ENCODE assay signal across 9 mouse cellular contexts in the genomic region with DNA sequence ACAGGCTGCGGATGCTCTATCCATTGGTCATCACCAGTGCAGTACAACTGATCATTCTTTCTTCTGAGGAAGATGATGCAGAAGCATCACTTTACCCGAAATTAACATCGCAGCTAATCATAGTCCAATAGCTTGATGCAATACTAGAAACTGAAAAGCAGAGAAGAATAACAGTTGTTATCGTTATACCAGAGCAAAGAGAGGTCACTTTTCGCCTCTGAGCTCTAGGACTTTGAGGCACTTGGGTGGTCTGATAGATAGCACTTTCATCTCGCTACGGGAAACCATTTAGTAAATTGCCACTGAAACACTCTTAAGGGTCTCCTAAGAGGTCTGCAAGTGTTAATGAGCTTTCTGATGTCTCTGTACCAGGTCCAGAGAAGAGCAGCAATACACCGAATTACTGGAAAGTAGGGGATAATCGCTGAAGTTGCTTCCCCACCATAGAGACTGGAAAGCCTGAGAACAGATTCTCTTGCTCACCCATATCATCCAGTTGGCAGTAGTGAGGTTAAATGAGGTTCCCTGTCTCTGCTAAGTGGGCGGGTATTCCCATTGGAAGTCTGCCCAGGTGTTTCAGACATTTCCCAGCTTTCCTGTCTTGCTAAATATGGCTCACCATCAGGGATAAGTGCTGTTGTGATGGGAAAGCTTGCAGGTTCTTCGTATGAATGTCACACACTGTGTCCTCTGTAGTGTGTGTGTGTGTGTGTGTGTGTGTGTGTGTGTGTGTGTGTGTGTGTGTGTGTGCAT.
DNase-seq lines count a peak whose midpoint lies in the region; ATAC-seq and TF ChIP-seq lines count a peak whose summit lies in the region.
"Had no signal": no experiment of that assay in that cellular context is flagged by ENCODE, and none has a peak within 500 bp of the region (broad histone marks: within the 10 kb centered on the region; RNA-seq: fewer than 3 reads in every experiment).

No protein-coding gene starts in this region.

- H3K36me3 ChIP-seq in myocyte (ENCODE audit: control insufficient read depth, insufficient read depth): no peaks in the 10 kb centered on the region
- H3K36me3 ChIP-seq in liver, embryonic 12.5 days: no peaks in the 10 kb centered on the region
- no peaks in the 10 kb centered on the region for H3K36me3 ChIP-seq in intestine, embryonic 15.5 days
- H3K36me3 ChIP-seq: midbrain, embryonic 12.5 days had no signal

- peak; percentile 8 for DNase-seq in cerebellum, adult 11 months
- DNase-seq in cerebellum, adult 8-10 months: no peak
- DNase-seq in heart, adult 11 months: peak; percentile 98
- DNase-seq in layer of hippocampus, postnatal 14 days (ENCODE audit: low spot score in 2 of 2): peak; percentile 52 to 77
- no peak for DNase-seq in thymus, postnatal 14 days

- H3K4me2 ChIP-seq in myocyte (ENCODE audit: low read depth): peak overlapping the region; percentile 28
- H3K4me2 ChIP-seq in liver, embryonic 12.5 days: no peak overlapping the region
- no peak overlapping the region for H3K4me2 ChIP-seq in intestine, embryonic 15.5 days (replicated peaks)
- H3K4me2 ChIP-seq: midbrain, embryonic 12.5 days had no signal

- H3K27ac ChIP-seq in liver, embryonic 12.5 days: no peak overlapping the region
- H3K27ac ChIP-seq in intestine, embryonic 15.5 days: no peak overlapping the region
- H3K27ac ChIP-seq: midbrain, embryonic 12.5 days had no signal

- H3K79me2 ChIP-seq in myocyte (ENCODE audit: control insufficient read depth, insufficient read depth): no peaks in the 10 kb centered on the region

- TF ChIP-seq POLR2A in myocyte (IDR thresholded peaks at IDR 0.05; ENCODE audit: insufficient read length, low read depth): no peak

- H3K27me3 ChIP-seq in myocyte (ENCODE audit: control insufficient read depth, insufficient read depth, insufficient read length): no peaks in the 10 kb centered on the region
- H3K27me3 ChIP-seq in liver, embryonic 12.5 days (replicated peaks): no peaks in the 10 kb centered on the region
- H3K27me3 ChIP-seq in intestine, embryonic 15.5 days (replicated peaks): no peaks in the 10 kb centered on the region
- H3K27me3 ChIP-seq: midbrain, embryonic 12.5 days had no signal

- no peaks in the 10 kb centered on the region for H3K4me1 ChIP-seq in liver, embryonic 12.5 days
- H3K4me1 ChIP-seq in intestine, embryonic 15.5 days (replicated peaks): no peaks in the 10 kb centered on the region
- H3K4me1 ChIP-seq: midbrain, embryonic 12.5 days had no signal

- no peak for ATAC-seq in liver, embryonic 12.5 days
- no peak for ATAC-seq in intestine, embryonic 15.5 days

- no peak overlapping the region for H3K9ac ChIP-seq in liver, embryonic 12.5 days
- no peak overlapping the region for H3K9ac ChIP-seq in intestine, embryonic 15.5 days
- H3K9ac ChIP-seq: midbrain, embryonic 12.5 days had no signal

- H3K4me3 ChIP-seq in myocyte: no peak overlapping the region
- no peak overlapping the region for H3K4me3 ChIP-seq in liver, embryonic 12.5 days
- no peak overlapping the region for H3K4me3 ChIP-seq in intestine, embryonic 15.5 days (replicated peaks)
- H3K4me3 ChIP-seq: midbrain, embryonic 12.5 days had no signal

- no peaks in the 10 kb centered on the region for H3K9me3 ChIP-seq in liver, embryonic 12.5 days (replicated peaks)
- H3K9me3 ChIP-seq in intestine, embryonic 15.5 days: no peaks in the 10 kb centered on the region
- H3K9me3 ChIP-seq: midbrain, embryonic 12.5 days had no signal

- 66% methylated on average over 11 of the region's 11 CpGs for WGBS in liver, embryonic 12.5 days (ENCODE audit: insufficient replicate concordance)
- WGBS in intestine, embryonic 15.5 days: 72% methylated on average over 11 of the region's 11 CpGs

- H3ac ChIP-seq in myocyte (ENCODE audit: control insufficient read depth, insufficient read length): no peak overlapping the region

TF ChIP-seq in myocyte, 11 proteins besides CTCF, POLR2A, EP300 and RAD21:
- TF ChIP-seq TCF3 (IDR thresholded peaks at IDR 0.05; ENCODE audit: insufficient read length, low read depth) (no peak), E2F4 (IDR thresholded peaks at IDR 0.05; ENCODE audit: insufficient read depth) (no peak), USF1 (IDR thresholded peaks at IDR 0.05; ENCODE audit: low read depth) (no peak), SRF (IDR thresholded peaks at IDR 0.05; ENCODE audit: control insufficient read depth, insufficient read length, low read depth) (no peak)

Comparison
In these comparisons a context has a peak if more than half of its experiments do, and no peak if none do; other contexts are left out.
1. DNase-seq: peak in cerebellum, adult 11 months (single experiment), heart, adult 11 months (single experiment) and layer of hippocampus, postnatal 14 days (2 of 2); none in cerebellum, adult 8-10 months (single experiment) and thymus, postnatal 14 days (single experiment).